Mouse (Mus musculus) C2C12 (cell line): Measurements from ENCODE around the gene Amh.

Experiments used
- CEBPB ChIP-seq: IDR thresholded peaks from one replicate; pipeline ENCODE4 v1.6.1; 2011; ENCODE audit warnings: low read depth, mild to moderate bottlenecking, control low read depth, moderate library complexity
- CTCF ChIP-seq: IDR thresholded peaks from one replicate; pipeline ENCODE4 v1.5.1; 2011; ENCODE audit not compliant: control insufficient read depth, insufficient read depth, insufficient read length
- FOSL1 ChIP-seq: IDR thresholded peaks from one replicate; pipeline ENCODE4 v1.8.0; 2011; ENCODE audit warnings: mild to moderate bottlenecking, low read length; ENCODE audit not compliant: poor library complexity, insufficient read depth, severe bottlenecking
- MAX ChIP-seq: IDR thresholded peaks from one replicate; pipeline ENCODE4 v1.6.1; 2011; ENCODE audit warnings: mild to moderate bottlenecking, control low read depth
- MYOD1 ChIP-seq: IDR thresholded peaks from one replicate; pipeline ENCODE4 v1.6.1; 2011; ENCODE audit warnings: low read depth; ENCODE audit not compliant: control insufficient read depth, insufficient read length
- MYOG ChIP-seq: IDR thresholded peaks from one replicate; pipeline ENCODE4 v1.6.1; 2011; ENCODE audit not compliant: control insufficient read depth, insufficient read length; ENCODE audit errors: extremely low read depth

DNA sequence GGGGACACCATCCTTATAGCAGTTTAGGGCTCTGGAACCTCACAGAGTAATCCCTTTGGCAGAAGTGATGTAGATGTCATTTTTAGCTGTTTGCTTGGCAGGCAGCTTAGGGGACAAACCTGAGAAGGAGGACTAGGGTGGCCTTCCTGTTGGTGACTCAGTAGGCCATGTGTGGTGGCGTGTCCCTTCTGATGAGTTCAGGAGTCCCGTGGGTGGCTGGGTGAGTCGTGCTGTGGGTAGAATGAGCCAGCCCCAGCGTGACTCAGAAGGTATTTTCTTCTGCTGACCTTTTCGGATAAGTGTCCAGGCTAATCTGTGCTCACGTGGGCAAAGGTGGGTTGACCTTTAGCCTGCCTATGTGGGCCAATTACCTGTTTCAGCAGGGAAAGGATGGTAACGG lies 46.4 kb upstream of the Amh start:
- TF ChIP-seq CTCF (no peak), MYOD1 (peak; percentile 6), MYOG (no peak), MAX (peak; percentile 22), CEBPB (no peak), FOSL1 (peak; percentile 54)
